In the genomic region with DNA sequence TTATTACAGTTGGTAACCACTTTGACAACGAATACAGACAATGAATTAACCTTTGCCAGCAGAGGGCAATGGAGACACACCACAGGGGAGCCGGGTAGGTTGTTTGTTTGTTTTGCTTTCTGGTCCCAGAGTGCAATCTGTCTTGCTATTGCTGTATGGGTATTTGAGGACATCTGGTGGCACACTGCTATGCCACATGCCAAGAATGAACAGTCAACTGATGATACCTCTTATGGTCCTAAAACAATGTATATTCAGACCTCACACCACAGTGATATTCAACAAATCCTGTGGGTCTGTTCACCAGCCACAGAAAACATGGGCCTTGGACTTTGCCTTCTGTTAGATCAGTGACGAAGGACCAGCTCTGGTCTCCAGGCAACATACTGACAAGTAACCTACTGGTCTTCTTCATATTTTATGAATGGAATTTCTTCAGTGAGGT, we compare ENCODE assay signal across 8 mouse cellular contexts. TPM values are rescaled to one million over a fixed set of nuclear protein-coding genes. Genes with fewer than 3 reads are reported as not detected.
DNase-seq lines count a peak whose midpoint lies in the region; ATAC-seq lines count a peak whose summit lies in the region.

No protein-coding gene starts in this region.

- ATAC-seq in monocyte, adult 5-6 weeks (replicated peaks; ENCODE audit: insufficient number of reproducible peaks, low FRiP score, low TSS enrichment, poor library complexity, severe bottlenecking) = no peak

- peak; percentile 28 for DNase-seq in gastrocnemius, adult 18-20 months (ENCODE audit: low spot score)
- no peak for DNase-seq in gastrocnemius, postnatal 25 days
- peak; percentile 80 for DNase-seq in 416B (ENCODE audit: low read depth)
- DNase-seq in adrenal gland, postnatal 14 days = peak; percentile 49
- peak; percentile 14 to 47 for DNase-seq in heart, postnatal 14 days
- peak; percentile 55 for DNase-seq in lung, postnatal 25 days (ENCODE audit: low spot score)
- no peak for DNase-seq in right cerebral cortex, postnatal 36 days (ENCODE audit: low spot score in 2 of 2)

- intact Hi-C loops in heart, postnatal 14 days (cut with DNase I) = loop anchor here (1.0 to 5.0 kb wide), 3 partner anchors 44 to 319 kb away; a partner anchor contains a TSS

RNA-seq across cellular contexts. Expression of a gene that starts 43.5 kb away (rescaled TPM):
- 10 to 100 TPM in 1 of 2 experiments, 1 to 10 TPM in 1; 5.9 to 12.4 TPM for total RNA-seq in gastrocnemius, adult 18-20 months (2021)
- 1 to 10 TPM; 5.1 to 5.2 TPM for total RNA-seq in gastrocnemius, postnatal 25 days (2021)
- total RNA-seq in adrenal gland, postnatal 14 days (2021) = 16.3 and 20.1 TPM in 2 replicates
- total RNA-seq in heart, postnatal 14 days (2021) = 10 to 100 TPM; 20.5 to 23.3 TPM
- 4.7 to 7.3 TPM (median 4.8 TPM) in 3 replicates for total RNA-seq in monocyte, adult 5-6 weeks (2017)

Comparison
In these comparisons a context has a peak if more than half of its experiments do, and no peak if none do; other contexts are left out.
1. DNase-seq: peak in gastrocnemius, adult 18-20 months (single experiment), 416B (single experiment), adrenal gland, postnatal 14 days (single experiment), heart, postnatal 14 days (2 of 2) and lung, postnatal 25 days (single experiment); none in gastrocnemius, postnatal 25 days (single experiment) and right cerebral cortex, postnatal 36 days (0 of 2).